9 mouse cellular contexts compared by ENCODE assay signal in genomic region chr10:74848372-74848771, GRCm38 (mm10).
DNase-seq lines count a peak whose midpoint lies in the region; ATAC-seq and TF ChIP-seq lines count a peak whose summit lies in the region.
"Had no signal": no experiment of that assay in that cellular context is flagged by ENCODE, and none has a peak within 500 bp of the region (broad histone marks: within the 10 kb centered on the region; RNA-seq: fewer than 3 reads in every experiment).

No protein-coding gene starts in this region.

- TF ChIP-seq CTCF in gastrocnemius, adult 2 months (IDR thresholded peaks at IDR 0.05): peak; percentile 73
- peak; percentile 88 for TF ChIP-seq CTCF in kidney, postnatal 0 days (IDR thresholded peaks at IDR 0.05; ENCODE audit: low read depth)
- peak; percentile 39 for TF ChIP-seq CTCF in liver, adult 2 months (IDR thresholded peaks at IDR 0.05; ENCODE audit: low read depth, low read length)

- H3K4me1 ChIP-seq in kidney, postnatal 0 days (replicated peaks; ENCODE audit: insufficient read depth, low read length): no peaks in the 10 kb centered on the region
- no peaks in the 10 kb centered on the region for H3K4me1 ChIP-seq in liver, adult 2 months (ENCODE audit: control insufficient read depth, insufficient read depth, low read length)
- no peaks in the 10 kb centered on the region for H3K4me1 ChIP-seq in neural tube, embryonic 12.5 days
- H3K4me1 ChIP-seq: embryonic facial prominence, embryonic 15.5 days had no signal

- H3K27me3 ChIP-seq in kidney, postnatal 0 days (ENCODE audit: insufficient read depth, low read length): no peaks in the 10 kb centered on the region
- no peaks in the 10 kb centered on the region for H3K27me3 ChIP-seq in liver, adult 2 months (ENCODE audit: control insufficient read depth, insufficient read depth, low read length)
- H3K27me3 ChIP-seq in neural tube, embryonic 12.5 days (replicated peaks): no peaks in the 10 kb centered on the region; the same call in 1 of the 2 replicates
- H3K27me3 ChIP-seq: embryonic facial prominence, embryonic 15.5 days had no signal

- 12% methylated on average over 7 of the region's 7 CpGs for WGBS in kidney, postnatal 0 days
- WGBS in liver, adult 2 months: 7% methylated on average over 7 of the region's 7 CpGs
- WGBS in neural tube, embryonic 12.5 days: 9% methylated on average over 7 of the region's 7 CpGs

- no peaks in the 10 kb centered on the region for H3K36me3 ChIP-seq in kidney, postnatal 0 days (ENCODE audit: insufficient read depth, low read length)
- H3K36me3 ChIP-seq in liver, adult 2 months (ENCODE audit: control insufficient read depth, insufficient read depth, low read length): no peaks in the 10 kb centered on the region
- no peaks in the 10 kb centered on the region for H3K36me3 ChIP-seq in neural tube, embryonic 12.5 days
- H3K36me3 ChIP-seq: embryonic facial prominence, embryonic 15.5 days had no signal

- no peak overlapping the region for H3K9ac ChIP-seq in kidney, postnatal 0 days (ENCODE audit: low read depth, low read length)
- no peak overlapping the region for H3K9ac ChIP-seq in liver, adult 2 months (ENCODE audit: low read depth, low read length)
- no peak overlapping the region for H3K9ac ChIP-seq in neural tube, embryonic 12.5 days
- H3K9ac ChIP-seq: embryonic facial prominence, embryonic 15.5 days had no signal

- no peak overlapping the region for H3K27ac ChIP-seq in gastrocnemius, adult 2 months
- no peak overlapping the region for H3K27ac ChIP-seq in kidney, postnatal 0 days
- no peak overlapping the region for H3K27ac ChIP-seq in liver, adult 2 months (replicated peaks; ENCODE audit: insufficient read depth, low read depth, low read length)
- H3K27ac ChIP-seq in neural tube, embryonic 12.5 days: no peak overlapping the region
- H3K27ac ChIP-seq: embryonic facial prominence, embryonic 15.5 days had no signal

- TF ChIP-seq POLR2A in liver, adult 2 months (IDR thresholded peaks at IDR 0.05; ENCODE audit: extremely low read depth, insufficient read depth, low read length): no peak

- no peak overlapping the region for H3K4me2 ChIP-seq in kidney, postnatal 0 days (ENCODE audit: low read length)
- no peak overlapping the region for H3K4me2 ChIP-seq in neural tube, embryonic 12.5 days (replicated peaks)
- H3K4me2 ChIP-seq: embryonic facial prominence, embryonic 15.5 days had no signal

- no peaks in the 10 kb centered on the region for H3K9me3 ChIP-seq in kidney, postnatal 0 days (replicated peaks; ENCODE audit: low read length)
- H3K9me3 ChIP-seq in neural tube, embryonic 12.5 days: no peaks in the 10 kb centered on the region
- H3K9me3 ChIP-seq: embryonic facial prominence, embryonic 15.5 days had no signal

- 0 out of 2 replicates have a peak overlapping the region, but pooled peaks have one; percentile 28 for H3K4me3 ChIP-seq in gastrocnemius, adult 2 months
- no peak overlapping the region for H3K4me3 ChIP-seq in kidney, postnatal 0 days (replicated peaks; ENCODE audit: low read depth, low read length)
- H3K4me3 ChIP-seq in liver, adult 2 months (ENCODE audit: insufficient read depth, low read depth, low read length): no peak overlapping the region
- H3K4me3 ChIP-seq in neural tube, embryonic 12.5 days: no peak overlapping the region
- H3K4me3 ChIP-seq: embryonic facial prominence, embryonic 15.5 days had no signal

- DNase-seq in 3134 (ENCODE audit: extremely low read depth, insufficient read length, low spot score) (peak; percentile 23), NIH3T3 (ENCODE audit: low read depth) (peak; percentile 95)
- DNase-seq in cerebellum, postnatal 25 days: peak; percentile 51 to 77
- DNase-seq in gastrocnemius, adult 2 months: peak; percentile 50
- peak; percentile 89 for DNase-seq in kidney, postnatal 0 days (ENCODE audit: low spot score)
- peak; percentile 49 for DNase-seq in liver, adult 2 months (ENCODE audit: extremely low read depth, low read depth, low spot score)
- peak; percentile 18 to 49 for DNase-seq in urinary bladder, postnatal 36 days (ENCODE audit: low spot score in 2 of 2)

- H3K79me2 ChIP-seq in liver, adult 2 months (ENCODE audit: control insufficient read depth, insufficient read depth, low read length): no peaks in the 10 kb centered on the region

- intact Hi-C loops in gastrocnemius, adult 2 months (cut with DNase I): no loop called here

- ATAC-seq in kidney, postnatal 0 days (replicated peaks; ENCODE audit: low FRiP score, low read depth): peak; percentile 72; the same call in 1 of the 2 replicates
- peak; percentile 72; the same call in 1 of the 2 replicates for ATAC-seq in neural tube, embryonic 12.5 days (ENCODE audit: low FRiP score, low read depth)

Comparison
In these comparisons a context has a peak if more than half of its experiments do, and no peak if none do; other contexts are left out.
1. DNase-seq: peak in every context shown above with its lines; median percentile 95 in NIH3T3; 89 in kidney, postnatal 0 days; 64 in cerebellum, postnatal 25 days; 50 in gastrocnemius, adult 2 months; 49 in liver, adult 2 months; 34 in urinary bladder, postnatal 36 days; 23 in 3134.